ENCODE assay signal across 23 mouse cellular contexts in genomic region chr2:167456361-167457020, GRCm38 (mm10). TPM values are rescaled to one million over a fixed set of nuclear protein-coding genes. Genes with fewer than 3 reads are reported as not detected.
DNase-seq lines count a peak whose midpoint lies in the region; ATAC-seq and TF ChIP-seq lines count a peak whose summit lies in the region.
"Had no signal": no experiment of that assay in that cellular context is flagged by ENCODE, and none has a peak within 500 bp of the region (broad histone marks: within the 10 kb centered on the region; RNA-seq: fewer than 3 reads in every experiment).

No protein-coding gene starts in this region.

- H3K9me3 ChIP-seq in midbrain, postnatal 0 days (ENCODE audit: low read length) = no peaks in the 10 kb centered on the region
- H3K9me3 ChIP-seq in midbrain, embryonic 14.5 days (ENCODE audit: control insufficient read depth, low read length) = no peaks in the 10 kb centered on the region
- no peaks in the 10 kb centered on the region for H3K9me3 ChIP-seq in midbrain, embryonic 15.5 days
- H3K9me3 ChIP-seq: embryonic facial prominence, embryonic 10.5 days; kidney, embryonic 15.5 days; limb, embryonic 15.5 days had no signal

- no peaks in the 10 kb centered on the region for H3K27me3 ChIP-seq in midbrain, postnatal 0 days (ENCODE audit: insufficient read depth, low read length)
- no peaks in the 10 kb centered on the region for H3K27me3 ChIP-seq in midbrain, embryonic 14.5 days (ENCODE audit: control insufficient read depth, insufficient read depth, low read length)
- no peaks in the 10 kb centered on the region for H3K27me3 ChIP-seq in midbrain, embryonic 15.5 days (replicated peaks)
- H3K27me3 ChIP-seq: kidney, embryonic 15.5 days; limb, embryonic 15.5 days had no signal

- no peaks in the 10 kb centered on the region for H3K79me2 ChIP-seq in macrophage (ENCODE audit: inconsistent target)

- no peak overlapping the region for H3K27ac ChIP-seq in midbrain, postnatal 0 days (ENCODE audit: low read depth, low read length)
- H3K27ac ChIP-seq in midbrain, embryonic 14.5 days (replicated peaks; ENCODE audit: low read depth, low read length) = no peak overlapping the region
- H3K27ac ChIP-seq in macrophage = peak overlapping the region; percentile 18
- H3K27ac ChIP-seq in midbrain, embryonic 15.5 days = no peak overlapping the region
- H3K27ac ChIP-seq: embryonic facial prominence, embryonic 10.5 days; kidney, embryonic 15.5 days; limb, embryonic 15.5 days; liver, embryonic 14.5 days; stomach, postnatal 0 days had no signal

- 83% methylated on average over 5 of the region's 5 CpGs for WGBS in midbrain, postnatal 0 days
- whole genome bisulfite sequencing in midbrain, embryonic 14.5 days = 91% methylated on average over 5 of the region's 5 CpGs
- WGBS in macrophage (ENCODE audit: missing documents) = 70% methylated on average over 5 of the region's 5 CpGs
- 86% methylated on average over 5 of the region's 5 CpGs for WGBS in midbrain, embryonic 15.5 days

- no peaks in the 10 kb centered on the region for H3K4me1 ChIP-seq in midbrain, postnatal 0 days (ENCODE audit: insufficient read depth, low read length)
- H3K4me1 ChIP-seq in midbrain, embryonic 14.5 days (ENCODE audit: control insufficient read depth, insufficient read depth, low read length) = no peaks in the 10 kb centered on the region
- no peaks in the 10 kb centered on the region for H3K4me1 ChIP-seq in midbrain, embryonic 15.5 days
- H3K4me1 ChIP-seq: embryonic facial prominence, embryonic 10.5 days; kidney, embryonic 15.5 days; limb, embryonic 15.5 days had no signal

- intact Hi-C loops in gastrocnemius, postnatal 14 days (cut with DNase I; ENCODE audit: low total_unique reads) = no loop called here

- peaks cover 34% of the 10 kb centered on the region for H3K36me3 ChIP-seq in midbrain, postnatal 0 days (ENCODE audit: insufficient read depth, low read length)
- H3K36me3 ChIP-seq in midbrain, embryonic 14.5 days (ENCODE audit: control insufficient read depth, insufficient read depth, low read length) = peaks cover 71% of the 10 kb centered on the region
- H3K36me3 ChIP-seq in macrophage (ENCODE audit: inconsistent target) = peaks cover 35% of the 10 kb centered on the region; the same call in 1 of the 2 replicates
- H3K36me3 ChIP-seq in midbrain, embryonic 15.5 days (replicated peaks) = peaks cover 12% of the 10 kb centered on the region; the same call in 1 of the 2 replicates

- H3K4me3 ChIP-seq in midbrain, postnatal 0 days (ENCODE audit: low read depth, low read length) = no peak overlapping the region
- no peak overlapping the region for H3K4me3 ChIP-seq in midbrain, embryonic 14.5 days (replicated peaks; ENCODE audit: low read depth, low read length)
- H3K4me3 ChIP-seq in macrophage (ENCODE audit: inconsistent target) = no peak overlapping the region
- no peak overlapping the region for H3K4me3 ChIP-seq in midbrain, embryonic 15.5 days
- H3K4me3 ChIP-seq: embryonic facial prominence, embryonic 10.5 days; kidney, embryonic 15.5 days; limb, embryonic 15.5 days had no signal

- no peak overlapping the region for H3K4me2 ChIP-seq in midbrain, postnatal 0 days (ENCODE audit: low read depth, low read length, poor library complexity, severe bottlenecking)
- H3K4me2 ChIP-seq in midbrain, embryonic 14.5 days (ENCODE audit: low read length) = no peak overlapping the region
- no peak overlapping the region for H3K4me2 ChIP-seq in midbrain, embryonic 15.5 days
- H3K4me2 ChIP-seq: heart, embryonic 11.5 days; kidney, embryonic 15.5 days; limb, embryonic 15.5 days; lung, embryonic 14.5 days had no signal

- TF ChIP-seq CTCF in midbrain, postnatal 0 days (IDR thresholded peaks at IDR 0.05) = no peak

- DNase-seq in gastrocnemius, adult 18-20 months (ENCODE audit: low spot score) = peak; percentile 52
- DNase-seq in gastrocnemius, postnatal 14 days = no peak
- DNase-seq in midbrain, postnatal 0 days (ENCODE audit: low spot score) = peak; percentile 19
- no peak for DNase-seq in midbrain, embryonic 14.5 days
- DNase-seq in cerebellum, adult 9-10 months = peak; percentile 81
- DNase-seq: B cell, adult 2 months; forebrain, postnatal 0 days; kidney, adult 11 months; kidney, postnatal 36 days; lung, embryonic 14.5 days; lung, postnatal 36 days; right cerebral cortex, postnatal 14 days; thymus, adult 2 months had no signal

- no peak for ATAC-seq in midbrain, postnatal 0 days (ENCODE audit: low FRiP score)
- ATAC-seq in midbrain, embryonic 14.5 days (ENCODE audit: low FRiP score, low TSS enrichment) = no peak
- no peak for ATAC-seq in midbrain, embryonic 15.5 days (replicated peaks)
- ATAC-seq: activated CD4-positive, CD25-positive, alpha-beta regulatory T cell, adult 4 months; forebrain, postnatal 0 days; midbrain, embryonic 16.5 days had no signal

- no peak overlapping the region for H3K9ac ChIP-seq in midbrain, postnatal 0 days (replicated peaks; ENCODE audit: low read length, poor library complexity, severe bottlenecking)
- no peak overlapping the region for H3K9ac ChIP-seq in midbrain, embryonic 14.5 days (replicated peaks; ENCODE audit: low read length)
- no peak overlapping the region for H3K9ac ChIP-seq in midbrain, embryonic 15.5 days
- H3K9ac ChIP-seq: forebrain, postnatal 0 days; kidney, embryonic 15.5 days; limb, embryonic 15.5 days; liver, embryonic 14.5 days; lung, embryonic 14.5 days had no signal

RNA-seq across cellular contexts. Expression of gene Slc9a8, which starts 35.0 kb away (rescaled TPM):
- total RNA-seq in gastrocnemius, adult 18-20 months (2021) = 10 to 100 TPM; 24.5 to 26.0 TPM
- 10 to 100 TPM; 24.5 to 24.6 TPM for total RNA-seq in gastrocnemius, postnatal 14 days (2021)
- 30.6 and 36.2 TPM in 2 replicates for total RNA-seq in midbrain, postnatal 0 days (2014; rRNA removed)
- 17.9 TPM in 2 replicates for polyA plus RNA-seq in midbrain, postnatal 0 days (2015; fragmentation: Nextera tagmentation; extraction: Ambion mirVana)
- 15.5 and 19.2 TPM in 2 replicates for polyA plus RNA-seq in midbrain, embryonic 14.5 days (2014; fragmentation: Nextera tagmentation; extraction: Ambion mirVana)
- 100 to 1,000 TPM; 151 to 296 (median 212) TPM for total RNA-seq in macrophage (2018; cell fraction: chromatin; rRNA removed)
- total RNA-seq in macrophage (2018; cell fraction: cytosol; rRNA removed) = 10 to 100 TPM; 11.3 to 25.3 (median 16.9) TPM
- total RNA-seq in macrophage (2018; cell fraction: nucleus; rRNA removed) = 100 to 1,000 TPM in 23 of 26 experiments, 10 to 100 TPM in 3; 82.7 to 162 (median 126) TPM
- polyA plus RNA-seq in macrophage (2018) = 16.4 to 30.0 TPM (median 19.1 TPM) in 3 replicates
- polyA plus RNA-seq in midbrain, embryonic 15.5 days (2015; fragmentation: Nextera tagmentation; extraction: Ambion mirVana) = 20.2 and 23.2 TPM in 2 replicates

RNA-seq across cellular contexts. Expression of gene Rnf114, which starts 36.0 kb away (rescaled TPM):
- total RNA-seq in gastrocnemius, adult 18-20 months (2021) = 10 to 100 TPM; 37.5 to 45.6 TPM
- 10 to 100 TPM; 15.3 to 15.6 TPM for total RNA-seq in gastrocnemius, postnatal 14 days (2021)
- 78.2 and 83.4 TPM in 2 replicates for total RNA-seq in midbrain, postnatal 0 days (2014; rRNA removed)
- 84.2 and 84.9 TPM in 2 replicates for polyA plus RNA-seq in midbrain, postnatal 0 days (2015; fragmentation: Nextera tagmentation; extraction: Ambion mirVana)
- 127 and 146 TPM in 2 replicates for polyA plus RNA-seq in midbrain, embryonic 14.5 days (2014; fragmentation: Nextera tagmentation; extraction: Ambion mirVana)
- 100 to 1,000 TPM in 13 of 26 experiments, 10 to 100 TPM in 13; 38.5 to 171 (median 104) TPM for total RNA-seq in macrophage (2018; cell fraction: chromatin; rRNA removed)
- total RNA-seq in macrophage (2018; cell fraction: cytosol; rRNA removed) = 100 to 1,000 TPM in 17 of 26 experiments, 10 to 100 TPM in 9; 85.1 to 241 (median 172) TPM
- total RNA-seq in macrophage (2018; cell fraction: nucleus; rRNA removed) = 100 to 1,000 TPM in 16 of 26 experiments, 10 to 100 TPM in 10; 55.5 to 206 (median 162) TPM
- 48.9 to 118 TPM (median 85.7 TPM) in 3 replicates for polyA plus RNA-seq in macrophage (2018)
- 131 and 140 TPM in 2 replicates for polyA plus RNA-seq in midbrain, embryonic 15.5 days (2015; fragmentation: Nextera tagmentation; extraction: Ambion mirVana)

RNA-seq across cellular contexts. Expression of gene Spata2, which starts 36.2 kb away (rescaled TPM):
- total RNA-seq in gastrocnemius, adult 18-20 months (2021) = 10 to 100 TPM; 18.4 to 19.5 TPM
- 10 to 100 TPM; 11.6 to 15.7 TPM for total RNA-seq in gastrocnemius, postnatal 14 days (2021)
- total RNA-seq in midbrain, postnatal 0 days (2014; rRNA removed) = 39.2 and 41.5 TPM in 2 replicates
- polyA plus RNA-seq in midbrain, postnatal 0 days (2015; fragmentation: Nextera tagmentation; extraction: Ambion mirVana) = 27.6 and 29.9 TPM in 2 replicates
- polyA plus RNA-seq in midbrain, embryonic 14.5 days (2014; fragmentation: Nextera tagmentation; extraction: Ambion mirVana) = 27.4 and 29.9 TPM in 2 replicates
- 10 to 100 TPM; 20.5 to 63.0 (median 40.8) TPM for total RNA-seq in macrophage (2018; cell fraction: chromatin; rRNA removed)
- 10 to 100 TPM; 21.0 to 37.7 (median 25.0) TPM for total RNA-seq in macrophage (2018; cell fraction: cytosol; rRNA removed)
- 10 to 100 TPM; 23.1 to 53.1 (median 37.8) TPM for total RNA-seq in macrophage (2018; cell fraction: nucleus; rRNA removed)
- polyA plus RNA-seq in macrophage (2018) = 11.7 to 18.0 TPM (median 14.0 TPM) in 3 replicates
- polyA plus RNA-seq in midbrain, embryonic 15.5 days (2015; fragmentation: Nextera tagmentation; extraction: Ambion mirVana) = 34.3 and 34.7 TPM in 2 replicates

Comparison
In these comparisons a context has a peak if more than half of its experiments do, and no peak if none do; other contexts are left out.
1. DNase-seq: peak in gastrocnemius, adult 18-20 months (single experiment), midbrain, postnatal 0 days (single experiment) and cerebellum, adult 9-10 months (single experiment); none in gastrocnemius, postnatal 14 days (single experiment) and midbrain, embryonic 14.5 days (single experiment).